Mouse (Mus musculus) hindbrain, embryonic 13.5 days (tissue): ENCODE results near the gene 4930402F06Rik. TPM values are rescaled to one million over a fixed set of nuclear protein-coding genes. Genes with fewer than 3 reads are reported as not detected.
A peak's percentile ranks its signal among the peaks of the same experiment; 100 is the strongest.

ENCODE experiments used
- ATAC-seq: fragments of 200-750 bp; cut with Nextera tagmentation; 2 replicates; pipeline ENCODE4 v1.8.0; 2017; ENCODE audit warnings: moderate TSS enrichment; ENCODE audit not compliant: low FRiP score
- H3K27ac ChIP-seq: fragments of 300-500 bp; sonication (generic); 2 replicates; pipeline ENCODE4 v1.5.1; 2015; ENCODE audit warnings: inconsistent platforms, mild to moderate bottlenecking, moderate library complexity
- H3K27me3 ChIP-seq: fragments of 300-500 bp; sonication (generic); 2 replicates; pipeline ENCODE4 v1.6.1; 2015; ENCODE audit warnings: mild to moderate bottlenecking, inconsistent platforms
- H3K36me3 ChIP-seq: fragments of 300-500 bp; sonication (generic); 2 replicates; pipeline ENCODE4 v1.6.1; 2015; ENCODE audit warnings: mild to moderate bottlenecking, inconsistent platforms
- H3K4me1 ChIP-seq: fragments of 300-500 bp; sonication (generic); replicated peaks from 2 replicates; pipeline ENCODE4 v1.6.1; 2015; ENCODE audit warnings: inconsistent platforms
- H3K4me2 ChIP-seq: fragments of 300-500 bp; sonication (generic); 2 replicates; pipeline ENCODE4 v1.6.1; 2015; ENCODE audit warnings: inconsistent platforms, mild to moderate bottlenecking, moderate library complexity
- H3K4me3 ChIP-seq: fragments of 300-500 bp; sonication (generic); 2 replicates; pipeline ENCODE4 v1.5.1; 2015; ENCODE audit warnings: mild to moderate bottlenecking, inconsistent platforms
- H3K9ac ChIP-seq: fragments of 300-500 bp; sonication (generic); 2 replicates; pipeline ENCODE4 v1.6.1; 2015; ENCODE audit warnings: mild to moderate bottlenecking, inconsistent platforms
- H3K9me3 ChIP-seq: fragments of 300-500 bp; sonication (generic); 2 replicates; pipeline ENCODE4 v1.6.1; 2016; ENCODE audit warnings: inconsistent platforms
- WGBS: fragments of 180-500 bp; shearing (Covaris S2); methylation state at CpG from one replicate; pipeline ENCODE4 v1.1.7; 2015; 5-methylcytosine and 5-hydroxymethylcytosine counted together
- polyA plus RNA-seq: library from polyadenylated mRNA; unstranded; fragments of >200 nt; fragmentation: Nextera tagmentation; extraction: Ambion mirVana; gene quantifications from 2 replicates; pipeline ENCODE4 v1.2.1, GENCODE M21; 2015

Gene 4930402F06Rik
- polyA plus RNA-seq, 1 experiment from 2014 or later: not detected

DNA sequence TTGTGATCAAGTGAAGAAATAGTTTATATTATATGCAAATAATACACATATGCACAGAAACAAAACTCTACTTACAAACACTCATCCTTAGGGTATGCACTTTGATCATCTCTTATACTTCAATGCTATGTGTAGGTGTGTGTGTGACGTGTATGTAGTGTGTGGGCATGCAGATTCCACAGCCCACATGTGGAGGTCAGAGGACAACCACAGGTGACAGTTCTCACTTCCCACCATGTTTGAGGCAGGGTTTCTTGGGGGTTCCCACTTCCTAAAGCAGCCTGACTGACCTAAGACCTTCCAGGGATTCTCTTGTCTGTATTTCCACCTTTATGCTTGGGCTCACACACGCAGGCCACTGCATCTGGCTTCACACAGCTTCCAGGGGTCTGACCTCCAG is 15.3 kb upstream of the 4930402F06Rik start:
- no peak overlapping the region for H3K9ac ChIP-seq
- H3K4me1 ChIP-seq: no peaks in the 10 kb centered on the region
- ATAC-seq: no peak
- no peak overlapping the region for H3K4me3 ChIP-seq
- WGBS: 81% methylated on average over 2 of the region's 2 CpGs
- no peak overlapping the region for H3K27ac ChIP-seq
- no peaks in the 10 kb centered on the region for H3K36me3 ChIP-seq
- no peaks in the 10 kb centered on the region for H3K9me3 ChIP-seq
- no peak overlapping the region for H3K4me2 ChIP-seq
- H3K27me3 ChIP-seq: no peaks in the 10 kb centered on the region

DNA sequence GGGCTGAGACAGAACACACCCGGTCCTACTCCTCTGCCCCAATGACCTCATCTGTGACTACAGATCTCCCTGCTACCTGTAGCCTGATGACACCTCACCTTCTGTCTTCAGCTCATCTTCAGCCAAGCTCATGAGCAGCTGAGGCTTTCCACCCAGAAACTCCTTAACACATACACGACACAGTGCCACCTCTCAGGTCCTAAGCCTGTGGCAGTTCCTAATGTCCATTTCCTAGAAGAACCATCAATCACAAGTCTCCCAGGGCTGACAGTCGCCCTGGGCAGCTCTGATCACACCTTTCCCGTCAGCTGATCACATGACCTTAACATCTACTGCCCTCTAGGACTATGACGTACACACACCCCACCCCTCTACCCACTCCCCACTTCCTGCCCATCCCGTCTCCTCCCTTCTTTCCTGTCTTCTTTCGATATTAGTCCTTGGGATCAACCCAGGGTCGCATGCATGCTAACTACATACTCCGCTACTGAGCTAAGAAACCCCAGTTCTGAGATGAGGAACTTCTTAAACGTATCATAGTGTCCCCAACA is 14.7 kb upstream of the 4930402F06Rik start:
- Histone ChIP-seq H3K9ac (no peak overlapping the region), H3K4me2 (no peak overlapping the region), H3K4me3 (no peak overlapping the region), H3K36me3 (no peaks in the 10 kb centered on the region), H3K27me3 (no peaks in the 10 kb centered on the region), H3K4me1 (no peaks in the 10 kb centered on the region), H3K27ac (no peak overlapping the region), H3K9me3 (no peaks in the 10 kb centered on the region)
- WGBS: 78% methylated on average over 10 of the region's 10 CpGs
- ATAC-seq: no peak

DNA sequence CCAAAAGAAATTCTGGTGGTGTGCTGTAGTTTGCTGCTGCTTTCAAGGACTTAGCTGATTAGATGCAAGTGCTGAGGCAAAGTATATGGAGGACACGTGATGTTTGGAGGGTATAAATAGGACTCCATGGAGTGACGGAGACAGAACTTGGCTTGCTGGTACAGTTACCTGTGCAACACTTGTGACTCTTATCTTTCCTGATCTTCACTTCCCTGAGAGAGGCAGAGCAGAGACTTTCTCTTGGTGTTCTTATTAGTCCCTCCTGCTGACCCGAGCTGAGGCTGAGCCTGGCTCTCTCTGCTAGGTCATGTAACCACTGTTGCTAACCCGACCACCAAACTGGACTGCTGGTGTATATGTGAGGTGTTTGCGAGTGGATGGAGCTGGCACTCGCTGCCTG is 12.5 kb upstream of the 4930402F06Rik start:
- ATAC-seq: no peak
- Histone ChIP-seq H3K9ac (no peak overlapping the region), H3K27me3 (no peaks in the 10 kb centered on the region), H3K27ac (no peak overlapping the region), H3K9me3 (no peaks in the 10 kb centered on the region), H3K36me3 (no peaks in the 10 kb centered on the region), H3K4me3 (no peak overlapping the region), H3K4me2 (no peak overlapping the region), H3K4me1 (no peaks in the 10 kb centered on the region)
- 93% methylated on average over 6 of the region's 6 CpGs for WGBS

DNA sequence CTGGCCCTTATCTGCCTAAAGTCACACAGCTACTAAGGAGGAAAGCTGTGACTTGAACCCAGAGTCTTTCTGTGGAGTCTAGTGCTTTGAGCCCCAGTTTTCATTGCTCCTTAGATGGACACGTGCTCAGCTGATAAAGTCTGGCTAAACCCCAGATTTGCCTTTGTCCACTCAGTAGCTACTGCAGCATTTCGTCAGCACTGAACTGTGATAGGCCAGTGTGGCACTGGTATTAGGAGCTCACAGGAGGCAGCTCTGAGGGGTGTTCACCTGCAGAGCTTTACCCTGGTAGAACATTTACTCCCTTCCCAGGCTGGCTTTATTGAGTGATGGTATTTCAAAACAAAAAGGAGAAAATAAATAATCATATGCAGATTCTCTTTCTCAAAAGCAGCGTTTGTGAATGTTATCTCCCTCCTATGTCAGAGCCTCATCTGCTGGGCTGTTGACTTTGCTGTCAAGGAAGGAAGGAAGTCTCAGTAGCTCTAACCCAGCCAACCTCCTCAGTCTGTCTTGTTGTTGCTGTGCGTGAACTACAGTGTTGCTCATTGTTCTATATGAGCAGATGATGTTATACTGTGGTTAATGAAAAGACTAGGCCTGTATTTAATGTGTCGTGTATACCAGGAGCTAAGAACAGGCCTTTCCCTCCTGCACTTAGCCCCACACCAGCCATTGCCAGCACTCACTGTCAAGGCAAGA is 11.6 kb upstream of the 4930402F06Rik start:
- Histone ChIP-seq H3K9me3 (no peaks in the 10 kb centered on the region), H3K4me3 (no peak overlapping the region), H3K27ac (no peak overlapping the region), H3K4me1 (no peaks in the 10 kb centered on the region), H3K9ac (no peak overlapping the region), H3K27me3 (no peaks in the 10 kb centered on the region), H3K4me2 (no peak overlapping the region), H3K36me3 (no peaks in the 10 kb centered on the region)
- 76% methylated on average over 5 of the region's 5 CpGs for WGBS
- ATAC-seq: no peak

DNA sequence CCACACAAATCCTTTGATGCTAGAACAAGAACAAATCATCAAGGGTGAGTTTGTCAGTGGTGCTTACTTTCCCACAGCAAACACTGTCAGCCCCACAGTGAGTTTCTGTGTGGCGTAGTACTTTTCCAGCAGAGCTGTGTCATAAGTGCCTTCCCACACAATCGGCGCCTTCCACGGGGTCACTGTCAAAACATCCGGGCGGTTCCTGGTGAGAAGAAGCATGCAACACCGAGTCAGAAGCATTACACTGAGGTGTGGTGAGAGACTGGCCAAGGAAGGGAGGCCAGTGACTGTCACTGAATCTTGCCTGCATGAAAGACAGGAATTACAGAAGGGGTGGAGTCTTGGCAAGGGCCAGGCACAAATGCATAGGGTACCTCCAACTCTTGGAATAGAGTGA is 10.9 kb upstream of the 4930402F06Rik start:
- WGBS: 76% methylated on average over 7 of the region's 7 CpGs
- ATAC-seq: no peak
- Histone ChIP-seq H3K9ac (no peak overlapping the region), H3K27me3 (no peaks in the 10 kb centered on the region), H3K9me3 (no peaks in the 10 kb centered on the region), H3K4me2 (no peak overlapping the region), H3K36me3 (no peaks in the 10 kb centered on the region), H3K4me3 (no peak overlapping the region), H3K4me1 (no peaks in the 10 kb centered on the region), H3K27ac (no peak overlapping the region)

DNA sequence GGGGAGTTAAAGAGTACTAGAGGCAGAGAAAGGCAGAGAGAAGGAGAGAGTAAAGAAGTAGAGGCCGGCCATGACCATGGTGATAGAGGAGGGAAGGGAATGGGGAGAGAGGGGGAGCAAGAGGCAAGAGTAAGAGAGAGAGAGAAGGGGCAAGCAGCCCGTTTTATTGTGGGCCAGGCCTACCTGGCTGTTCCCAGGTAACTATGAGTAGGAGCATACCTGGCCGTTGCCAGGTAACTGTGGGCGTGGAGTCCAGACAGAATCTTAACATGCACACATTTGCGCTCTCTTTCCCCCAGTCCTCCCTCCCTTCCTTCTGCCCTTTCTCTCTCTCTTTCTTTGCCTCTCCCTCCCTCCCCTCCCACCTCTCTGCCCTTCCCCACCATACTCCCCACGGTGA is 10.3 kb upstream of the 4930402F06Rik start:
- Histone ChIP-seq H3K4me2 (no peak overlapping the region), H3K36me3 (no peaks in the 10 kb centered on the region), H3K27ac (no peak overlapping the region), H3K4me1 (no peaks in the 10 kb centered on the region), H3K9me3 (no peaks in the 10 kb centered on the region), H3K4me3 (no peak overlapping the region), H3K9ac (no peak overlapping the region), H3K27me3 (no peaks in the 10 kb centered on the region)
- 83% methylated on average over 6 of the region's 6 CpGs for WGBS
- no peak for ATAC-seq

DNA sequence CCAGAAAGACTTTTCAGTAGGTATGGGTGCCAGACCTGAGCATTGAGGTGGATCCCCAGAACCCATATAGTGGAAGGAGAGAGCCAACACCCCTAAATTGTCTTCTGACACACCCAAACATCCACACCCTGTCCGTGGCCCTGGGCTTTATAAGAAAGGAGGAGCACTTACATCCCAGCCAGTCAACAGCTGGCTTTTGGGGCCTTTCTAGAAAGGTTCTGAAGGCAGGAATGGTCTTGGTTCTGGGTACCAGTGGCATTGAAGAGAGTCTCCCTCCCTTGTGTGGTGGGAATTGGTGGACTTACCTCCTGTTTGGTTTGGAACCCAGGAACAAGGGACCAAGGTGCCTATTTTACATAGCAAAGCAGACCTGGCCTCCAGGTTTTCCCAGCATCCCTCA is 9.6 kb upstream of the 4930402F06Rik start:
- H3K4me1 ChIP-seq: no peaks in the 10 kb centered on the region
- H3K27ac ChIP-seq: no peak overlapping the region
- H3K36me3 ChIP-seq: no peaks in the 10 kb centered on the region
- ATAC-seq: no peak
- no peak overlapping the region for H3K4me2 ChIP-seq
- no peaks in the 10 kb centered on the region for H3K9me3 ChIP-seq
- H3K27me3 ChIP-seq: no peaks in the 10 kb centered on the region
- H3K4me3 ChIP-seq: no peak overlapping the region
- H3K9ac ChIP-seq: no peak overlapping the region
- 75% methylated on average over 1 of the region's 1 CpGs for WGBS

DNA sequence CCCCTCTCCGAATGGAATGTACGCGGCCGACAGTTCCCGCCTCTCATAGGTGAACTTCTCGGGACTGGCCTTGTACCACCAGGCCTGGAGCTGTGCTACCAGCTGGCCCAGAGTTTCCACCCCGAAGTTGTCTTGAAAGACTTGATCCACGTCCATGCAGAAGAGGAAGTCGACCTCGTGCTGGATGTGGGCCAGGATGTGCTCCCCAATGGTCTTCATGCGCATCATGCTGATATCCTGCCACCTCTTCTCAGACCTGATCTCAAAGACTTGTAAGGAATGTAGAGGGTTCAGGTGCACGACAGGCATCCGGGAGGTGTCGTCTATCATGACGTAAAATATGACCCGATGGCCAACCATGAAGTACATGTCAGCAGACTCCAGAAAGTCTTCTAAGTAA is 5.4 kb upstream of the 4930402F06Rik start:
- Histone ChIP-seq H3K27ac (no peak overlapping the region), H3K27me3 (no peaks in the 10 kb centered on the region), H3K9ac (no peak overlapping the region), H3K36me3 (no peaks in the 10 kb centered on the region), H3K9me3 (no peaks in the 10 kb centered on the region), H3K4me1 (no peaks in the 10 kb centered on the region; the same call in 1 of the 2 replicates), H3K4me2 (no peak overlapping the region), H3K4me3 (no peak overlapping the region)
- ATAC-seq: no peak
- WGBS: 96% methylated on average over 16 of the region's 16 CpGs

DNA sequence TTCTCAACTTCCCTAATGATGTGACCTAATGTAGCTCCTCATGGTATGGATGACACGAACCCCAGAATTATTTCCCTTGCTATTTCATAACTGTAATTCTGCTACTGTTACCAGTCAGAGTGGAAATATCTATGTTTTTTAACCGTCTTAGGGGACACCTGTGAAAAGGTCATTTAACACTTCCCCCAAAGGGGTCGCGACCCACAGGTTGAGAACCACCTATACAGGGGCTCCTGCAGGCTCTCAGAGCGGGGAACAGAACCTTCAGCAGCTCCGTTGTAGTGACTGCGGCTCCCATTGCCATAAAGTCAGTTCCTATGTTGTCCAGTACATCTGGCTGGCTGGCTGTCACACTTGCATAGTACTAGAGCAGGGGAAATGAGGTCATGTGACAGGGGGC is 3.8 kb upstream of the 4930402F06Rik start:
- no peak for ATAC-seq
- no peak overlapping the region for H3K9ac ChIP-seq
- no peaks in the 10 kb centered on the region for H3K9me3 ChIP-seq
- no peak overlapping the region for H3K4me3 ChIP-seq
- WGBS: 93% methylated on average over 7 of the region's 7 CpGs
- no peaks in the 10 kb centered on the region for H3K36me3 ChIP-seq
- H3K4me1 ChIP-seq: peaks cover 4% of the 10 kb centered on the region; the same call in 1 of the 2 replicates
- H3K27me3 ChIP-seq: no peaks in the 10 kb centered on the region
- no peak overlapping the region for H3K27ac ChIP-seq
- H3K4me2 ChIP-seq: no peak overlapping the region

DNA sequence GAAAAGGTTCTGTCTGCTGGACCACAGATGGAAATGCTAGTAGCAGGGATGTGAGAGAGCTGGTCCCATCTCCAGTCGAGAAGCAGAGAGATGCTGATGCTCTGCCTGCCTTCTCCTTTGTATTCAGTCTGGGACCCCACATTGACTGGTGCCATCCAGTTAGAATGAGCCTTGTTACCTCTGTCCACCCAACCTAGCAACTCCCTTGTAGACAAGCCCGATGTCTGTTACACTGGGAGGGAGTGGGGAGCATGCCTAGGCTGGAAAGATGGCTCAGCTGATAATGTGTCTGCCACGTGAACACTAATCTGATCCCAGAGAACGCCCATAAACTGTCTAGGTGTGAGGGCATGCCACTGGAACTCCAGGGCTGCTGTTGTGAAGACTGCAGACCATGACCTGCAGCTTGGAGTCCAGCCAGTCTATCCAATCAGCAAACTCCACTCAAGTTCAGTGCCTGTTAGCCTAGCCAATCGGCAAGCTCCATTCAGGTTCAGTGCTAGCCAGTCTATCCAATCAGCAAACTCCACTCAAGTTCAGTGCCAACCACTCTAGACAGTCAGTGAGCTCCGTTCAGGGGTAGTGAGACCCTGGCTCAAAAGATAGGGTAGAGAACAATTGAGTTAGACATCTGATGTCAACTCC is 1.3 kb upstream of the 4930402F06Rik start:
- 93% methylated on average over 6 of the region's 6 CpGs for WGBS
- no peaks in the 10 kb centered on the region for H3K9me3 ChIP-seq
- no peaks in the 10 kb centered on the region for H3K27me3 ChIP-seq
- H3K27ac ChIP-seq: no peak overlapping the region
- H3K9ac ChIP-seq: no peak overlapping the region
- no peaks in the 10 kb centered on the region for H3K36me3 ChIP-seq
- no peak overlapping the region for H3K4me2 ChIP-seq
- no peak overlapping the region for H3K4me3 ChIP-seq
- ATAC-seq: no peak
- H3K4me1 ChIP-seq: peaks cover 4% of the 10 kb centered on the region; the same call in 1 of the 2 replicates

DNA sequence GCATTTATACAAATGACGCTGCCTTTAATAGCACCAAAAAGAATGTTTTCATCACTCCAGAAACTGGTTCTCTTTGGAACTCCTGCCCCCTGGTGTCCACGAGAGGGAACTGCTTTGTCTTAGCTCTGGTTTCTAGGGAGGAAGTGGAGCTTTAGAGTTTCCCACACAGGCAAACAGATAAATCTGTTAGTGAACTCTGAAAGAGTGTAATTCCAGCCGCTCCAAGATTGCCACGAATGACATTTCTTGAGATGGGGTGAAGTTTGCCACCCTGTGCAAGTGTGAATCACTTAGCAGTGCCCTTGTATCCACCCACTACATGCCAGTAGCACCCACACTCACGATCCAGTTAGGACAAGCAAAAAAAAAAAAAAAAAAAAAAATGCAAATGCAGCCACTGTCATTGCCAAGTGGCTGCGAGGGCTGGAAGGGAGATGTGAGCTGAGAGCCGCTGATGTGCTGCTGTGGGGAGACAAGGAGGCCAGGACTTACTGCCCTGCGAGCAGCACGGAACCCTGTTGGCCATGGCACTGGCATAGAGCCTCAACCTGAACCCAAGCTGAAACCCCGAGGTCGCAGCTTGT is 707 bp upstream of the 4930402F06Rik start:
- ATAC-seq: 0 out of 2 replicates have a peak, but pooled peaks have one; percentile 24
- H3K4me3 ChIP-seq: no peak overlapping the region
- H3K4me1 ChIP-seq: peaks cover 4% of the 10 kb centered on the region; the same call in 1 of the 2 replicates
- H3K36me3 ChIP-seq: no peaks in the 10 kb centered on the region
- H3K27ac ChIP-seq: no peak overlapping the region
- H3K9me3 ChIP-seq: no peaks in the 10 kb centered on the region
- H3K27me3 ChIP-seq: no peaks in the 10 kb centered on the region
- no peak overlapping the region for H3K9ac ChIP-seq
- WGBS: 53% methylated on average over 11 of the region's 11 CpGs
- no peak overlapping the region for H3K4me2 ChIP-seq

DNA sequence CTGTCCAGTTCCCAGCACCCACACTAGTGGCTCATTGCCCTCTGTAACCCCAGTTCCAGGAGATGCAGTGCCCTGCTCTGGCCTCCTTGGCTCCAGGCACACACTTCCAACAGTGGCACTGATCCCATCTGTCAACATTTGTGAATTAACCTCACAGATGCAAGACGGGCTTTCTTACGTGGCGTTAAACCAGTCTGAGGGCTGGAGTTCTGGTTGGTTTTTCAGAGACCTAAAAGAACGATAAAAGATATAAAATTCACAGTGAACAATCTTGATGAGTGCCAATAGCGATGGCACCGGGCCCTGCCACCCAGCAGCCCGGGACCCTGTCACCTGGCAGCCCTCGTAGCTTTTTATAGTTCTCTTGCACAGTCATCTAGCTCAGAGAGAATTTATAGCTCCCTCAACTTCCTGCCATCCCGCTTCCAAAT is 11.5 kb downstream of the 4930402F06Rik start:
- Histone ChIP-seq H3K9me3 (0 out of 2 replicates have a peak, but pooled peaks cover 5% of the 10 kb centered on the region), H3K4me2 (no peak overlapping the region), H3K27me3 (no peaks in the 10 kb centered on the region), H3K4me1 (no peaks in the 10 kb centered on the region), H3K36me3 (no peaks in the 10 kb centered on the region), H3K4me3 (no peak overlapping the region), H3K9ac (no peak overlapping the region), H3K27ac (no peak overlapping the region)
- ATAC-seq: no peak
- 87% methylated on average over 9 of the region's 9 CpGs for WGBS
